Mouse (Mus musculus): Measurements from ENCODE around the gene Srrm3. TPM values are rescaled to one million over a fixed set of nuclear protein-coding genes. Genes with fewer than 3 reads are reported as not detected.

Gene Srrm3
- polyA plus RNA-seq, 1 experiment from 2014 or later, result 2.6 TPM

DNA sequence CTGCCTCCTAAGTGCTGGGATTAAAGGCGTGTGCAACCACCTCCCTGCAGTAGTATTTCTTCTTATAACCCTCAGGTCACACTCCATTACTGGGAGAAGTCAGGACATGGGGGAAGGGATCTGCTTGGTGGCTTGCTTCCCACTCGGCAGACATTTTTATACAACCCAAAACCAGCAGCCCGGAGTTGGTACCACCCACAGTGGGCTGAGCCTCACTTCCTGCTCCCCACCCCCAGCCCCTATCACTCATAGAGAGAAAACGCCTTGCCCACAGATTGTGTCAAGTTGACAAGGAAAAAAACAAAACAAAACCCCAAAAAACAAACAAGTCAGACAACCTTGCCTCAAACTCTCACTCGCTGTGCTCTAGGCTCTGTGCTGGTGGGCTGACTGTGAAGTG is 106.5 kb downstream of the Srrm3 start:
- no peak overlapping the region for H3K27ac ChIP-seq (ENCODE audit: low read length)
- H3K9me3 ChIP-seq (ENCODE audit: control insufficient read depth, low read length), result no peaks in the 10 kb centered on the region; the same call in 1 of the 2 replicates
- H3K4me2 ChIP-seq (ENCODE audit: low read depth, low read length), result no peak overlapping the region
- no peaks in the 10 kb centered on the region for H3K27me3 ChIP-seq (replicated peaks; ENCODE audit: control insufficient read depth, insufficient read depth, low read length)
- WGBS, result 67% methylated on average over 5 of the region's 5 CpGs
- peaks cover 18% of the 10 kb centered on the region for H3K36me3 ChIP-seq (ENCODE audit: control insufficient read depth, insufficient read depth, low read length)
- ATAC-seq, result no peak
- H3K4me1 ChIP-seq (ENCODE audit: control insufficient read depth, insufficient read depth, low read length), result peaks cover 8% of the 10 kb centered on the region; the same call in 1 of the 2 replicates
- no peak overlapping the region for H3K4me3 ChIP-seq (ENCODE audit: low read length)
- no peak overlapping the region for H3K9ac ChIP-seq (ENCODE audit: low read depth, low read length)

DNA sequence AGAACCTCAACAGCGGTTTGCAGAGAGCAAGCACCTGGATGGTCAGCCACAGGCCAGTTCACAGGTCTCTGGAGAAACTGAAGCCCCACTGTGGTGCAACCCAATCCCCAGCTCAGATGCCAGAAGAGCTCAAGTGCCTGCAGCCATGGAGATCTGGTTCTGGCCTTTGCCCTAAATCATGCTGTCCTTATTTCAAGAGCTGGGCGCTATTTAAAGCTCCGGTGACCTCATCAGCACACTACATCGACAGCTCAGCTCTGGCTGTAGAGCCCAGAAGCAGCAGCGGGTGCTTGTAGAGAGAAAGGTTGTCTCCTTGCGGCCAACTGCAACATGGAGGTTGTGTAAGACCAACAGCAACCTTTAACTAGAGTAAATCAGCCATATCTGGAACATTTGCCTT is 107.5 kb downstream of the Srrm3 start:
- H3K9me3 ChIP-seq (ENCODE audit: control insufficient read depth, low read length), result no peaks in the 10 kb centered on the region; the same call in 1 of the 2 replicates
- no peak overlapping the region for H3K9ac ChIP-seq (ENCODE audit: low read depth, low read length)
- H3K27me3 ChIP-seq (replicated peaks; ENCODE audit: control insufficient read depth, insufficient read depth, low read length), result no peaks in the 10 kb centered on the region
- peaks cover 14% of the 10 kb centered on the region for H3K36me3 ChIP-seq (ENCODE audit: control insufficient read depth, insufficient read depth, low read length)
- H3K4me1 ChIP-seq (ENCODE audit: control insufficient read depth, insufficient read depth, low read length), result peaks cover 8% of the 10 kb centered on the region; the same call in 1 of the 2 replicates
- ATAC-seq, result no peak
- H3K27ac ChIP-seq (ENCODE audit: low read length), result no peak overlapping the region
- no peak overlapping the region for H3K4me3 ChIP-seq (ENCODE audit: low read length)
- H3K4me2 ChIP-seq (ENCODE audit: low read depth, low read length), result no peak overlapping the region
- WGBS, result 78% methylated on average over 6 of the region's 6 CpGs

DNA sequence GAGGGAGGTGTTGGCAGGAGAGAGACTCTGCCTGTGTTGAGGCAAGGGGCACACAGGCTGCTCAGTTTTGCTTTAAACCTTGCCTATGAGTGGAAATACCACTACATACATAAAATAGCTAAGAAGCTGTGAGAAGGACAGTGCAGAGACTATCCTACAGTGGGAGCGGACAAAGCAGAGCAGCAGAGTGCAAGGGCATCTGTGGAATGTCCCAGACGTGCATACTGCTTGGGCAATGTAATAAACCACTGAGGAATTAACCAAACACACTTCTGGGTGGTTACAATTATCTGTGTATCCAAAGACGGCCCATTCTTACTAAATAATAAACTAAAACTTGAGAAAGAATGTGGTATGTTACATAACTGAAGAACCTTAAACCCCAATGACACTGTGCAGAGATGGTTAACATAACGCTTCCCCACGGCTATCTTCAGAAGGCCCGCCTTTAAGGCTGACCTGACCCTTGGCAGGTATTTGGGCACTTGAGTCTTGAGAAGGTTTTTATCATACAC is 109.4 kb downstream of the Srrm3 start:
- H3K27me3 ChIP-seq (replicated peaks; ENCODE audit: control insufficient read depth, insufficient read depth, low read length), result no peaks in the 10 kb centered on the region
- H3K36me3 ChIP-seq (ENCODE audit: control insufficient read depth, insufficient read depth, low read length), result peaks cover 6% of the 10 kb centered on the region
- no peak overlapping the region for H3K9ac ChIP-seq (ENCODE audit: low read depth, low read length)
- H3K27ac ChIP-seq (ENCODE audit: low read length), result no peak overlapping the region
- 59% methylated on average over 6 of the region's 6 CpGs for WGBS
- ATAC-seq, result peak; percentile 32; the same call in 1 of the 2 replicates
- H3K4me2 ChIP-seq (ENCODE audit: low read depth, low read length), result no peak overlapping the region
- peaks cover 8% of the 10 kb centered on the region; the same call in 1 of the 2 replicates for H3K4me1 ChIP-seq (ENCODE audit: control insufficient read depth, insufficient read depth, low read length)
- no peaks in the 10 kb centered on the region; the same call in 1 of the 2 replicates for H3K9me3 ChIP-seq (ENCODE audit: control insufficient read depth, low read length)
- H3K4me3 ChIP-seq (ENCODE audit: low read length), result no peak overlapping the region

DNA sequence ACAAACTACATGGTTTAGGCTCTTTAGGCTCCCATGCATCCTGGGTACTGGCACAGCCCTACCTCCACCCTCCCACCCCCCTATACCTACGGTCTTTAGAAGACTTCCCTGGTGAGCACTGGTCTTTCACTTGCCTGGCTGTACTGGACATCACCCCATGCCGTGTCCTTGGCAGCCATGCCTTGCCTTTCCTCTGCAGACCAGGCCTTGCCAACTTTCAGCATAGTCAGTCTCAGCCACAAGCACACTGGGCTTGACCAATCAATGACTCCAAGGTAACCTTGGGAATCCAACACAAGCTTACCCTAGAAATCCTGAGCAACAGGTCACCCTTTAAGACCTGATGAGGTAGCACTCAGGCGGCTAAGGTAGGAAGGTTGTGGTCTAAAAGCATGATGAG is 109.9 kb downstream of the Srrm3 start:
- Histone ChIP-seq H3K36me3 (ENCODE audit: control insufficient read depth, insufficient read depth, low read length) (peaks cover 5% of the 10 kb centered on the region; the same call in 1 of the 2 replicates), H3K9me3 (ENCODE audit: control insufficient read depth, low read length) (no peaks in the 10 kb centered on the region; the same call in 1 of the 2 replicates), H3K4me1 (ENCODE audit: control insufficient read depth, insufficient read depth, low read length) (peaks cover 8% of the 10 kb centered on the region; the same call in 1 of the 2 replicates), H3K4me3 (ENCODE audit: low read length) (no peak overlapping the region), H3K27ac (ENCODE audit: low read length) (no peak overlapping the region), H3K4me2 (ENCODE audit: low read depth, low read length) (no peak overlapping the region), H3K27me3 (replicated peaks; ENCODE audit: control insufficient read depth, insufficient read depth, low read length) (no peaks in the 10 kb centered on the region), H3K9ac (ENCODE audit: low read depth, low read length) (no peak overlapping the region)
- 80% methylated on average over 3 of the region's 3 CpGs for WGBS
- 0 out of 2 replicates have a peak, but pooled peaks have one; percentile 9 for ATAC-seq

DNA sequence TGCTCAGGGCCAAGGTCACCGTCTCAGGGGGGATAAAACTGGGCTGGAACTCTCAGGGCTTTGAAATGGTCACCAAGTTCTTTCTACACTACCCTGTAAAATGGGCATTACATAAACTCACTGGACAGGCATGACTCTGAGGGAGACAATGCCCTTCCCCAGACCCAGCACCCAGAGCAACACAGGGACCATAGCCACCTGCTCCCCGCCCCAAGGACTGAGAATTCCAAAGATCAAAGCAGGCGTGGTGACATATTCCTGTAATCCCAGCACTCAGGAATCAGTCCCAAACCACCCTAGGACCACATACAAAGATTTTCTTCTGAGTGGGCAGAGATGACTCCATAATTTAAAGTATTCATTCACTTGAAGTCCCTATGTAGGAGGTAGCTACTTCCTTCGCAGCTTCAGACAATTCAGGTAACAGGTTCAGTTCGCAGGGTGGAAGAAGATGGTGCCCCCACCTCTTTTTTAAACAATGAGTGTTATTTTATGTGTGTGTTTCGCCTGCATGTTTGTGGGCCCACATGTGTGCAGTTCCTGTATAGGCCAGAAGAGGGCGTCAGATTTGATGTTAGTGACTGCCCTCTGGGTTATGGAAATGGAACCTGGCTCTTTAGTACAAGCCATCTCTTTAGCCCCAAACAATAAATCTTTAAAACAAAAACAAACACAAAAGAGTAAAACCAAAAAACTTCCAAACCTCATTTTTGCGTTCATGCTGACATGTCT is 110.8 kb downstream of the Srrm3 start:
- no peak overlapping the region for H3K27ac ChIP-seq (ENCODE audit: low read length)
- H3K27me3 ChIP-seq (replicated peaks; ENCODE audit: control insufficient read depth, insufficient read depth, low read length), result no peaks in the 10 kb centered on the region
- ATAC-seq, result no peak
- 91% methylated on average over 8 of the region's 8 CpGs for WGBS
- H3K9me3 ChIP-seq (ENCODE audit: control insufficient read depth, low read length), result no peaks in the 10 kb centered on the region; the same call in 1 of the 2 replicates
- no peak overlapping the region for H3K4me2 ChIP-seq (ENCODE audit: low read depth, low read length)
- no peak overlapping the region for H3K4me3 ChIP-seq (ENCODE audit: low read length)
- no peak overlapping the region for H3K9ac ChIP-seq (ENCODE audit: low read depth, low read length)
- peaks cover 8% of the 10 kb centered on the region; the same call in 1 of the 2 replicates for H3K4me1 ChIP-seq (ENCODE audit: control insufficient read depth, insufficient read depth, low read length)
- peaks cover 5% of the 10 kb centered on the region; the same call in 1 of the 2 replicates for H3K36me3 ChIP-seq (ENCODE audit: control insufficient read depth, insufficient read depth, low read length)

DNA sequence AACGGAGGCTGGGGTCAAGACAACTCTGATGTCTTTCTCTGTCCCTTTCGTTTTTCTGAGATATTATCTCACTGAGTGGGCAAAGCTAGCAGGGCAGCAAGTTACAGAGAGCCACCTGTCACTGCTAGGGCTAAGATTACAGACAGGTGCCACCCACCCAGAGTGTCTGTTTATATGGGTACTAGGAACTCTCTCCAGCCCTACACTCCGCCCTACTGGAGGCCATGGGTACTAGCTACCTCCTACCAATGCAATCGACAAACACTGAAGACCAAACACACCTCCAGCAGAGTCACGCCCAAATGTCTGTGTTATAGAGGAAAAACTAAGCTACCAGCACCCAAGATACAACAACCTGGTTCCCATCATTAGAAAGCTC is 111.4 kb downstream of the Srrm3 start:
- 88% methylated on average over 5 of the region's 5 CpGs for whole genome bisulfite sequencing
- no peak for ATAC-seq
- no peaks in the 10 kb centered on the region for H3K27me3 ChIP-seq (replicated peaks; ENCODE audit: control insufficient read depth, insufficient read depth, low read length)
- H3K9me3 ChIP-seq (ENCODE audit: control insufficient read depth, low read length), result no peaks in the 10 kb centered on the region; the same call in 1 of the 2 replicates
- H3K4me3 ChIP-seq (ENCODE audit: low read length), result no peak overlapping the region
- H3K36me3 ChIP-seq (ENCODE audit: control insufficient read depth, insufficient read depth, low read length), result peaks cover 5% of the 10 kb centered on the region; the same call in 1 of the 2 replicates
- H3K4me1 ChIP-seq (ENCODE audit: control insufficient read depth, insufficient read depth, low read length), result peaks cover 8% of the 10 kb centered on the region; the same call in 1 of the 2 replicates
- H3K27ac ChIP-seq (ENCODE audit: low read length), result no peak overlapping the region
- H3K9ac ChIP-seq (ENCODE audit: low read depth, low read length), result no peak overlapping the region
- no peak overlapping the region for H3K4me2 ChIP-seq (ENCODE audit: low read depth, low read length)

DNA sequence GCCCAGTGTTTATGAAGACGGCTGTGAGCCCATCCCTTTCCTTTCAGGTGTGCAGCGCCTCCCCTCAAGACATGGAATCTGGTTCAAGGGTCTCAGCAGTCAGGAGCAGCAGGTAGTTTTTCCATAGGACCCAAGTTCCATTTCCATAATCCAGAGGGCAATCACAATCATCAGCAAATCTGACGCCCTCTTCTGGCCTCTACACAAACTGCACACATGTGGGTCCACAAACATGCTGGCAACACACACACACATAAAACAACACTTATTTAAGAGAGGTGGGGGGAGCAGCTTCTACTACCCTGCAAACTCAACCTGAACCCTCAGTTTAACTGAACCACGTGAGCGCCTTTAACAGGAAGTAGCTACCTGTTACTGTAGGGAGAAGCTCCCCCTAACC is 111.9 kb downstream of the Srrm3 start:
- H3K27ac ChIP-seq (ENCODE audit: low read length), result no peak overlapping the region
- no peaks in the 10 kb centered on the region; the same call in 1 of the 2 replicates for H3K9me3 ChIP-seq (ENCODE audit: control insufficient read depth, low read length)
- no peak overlapping the region for H3K4me3 ChIP-seq (ENCODE audit: low read length)
- H3K4me2 ChIP-seq (ENCODE audit: low read depth, low read length), result no peak overlapping the region
- H3K27me3 ChIP-seq (replicated peaks; ENCODE audit: control insufficient read depth, insufficient read depth, low read length), result no peaks in the 10 kb centered on the region
- WGBS, result 91% methylated on average over 5 of the region's 5 CpGs
- ATAC-seq, result no peak
- peaks cover 5% of the 10 kb centered on the region; the same call in 1 of the 2 replicates for H3K36me3 ChIP-seq (ENCODE audit: control insufficient read depth, insufficient read depth, low read length)
- H3K4me1 ChIP-seq (ENCODE audit: control insufficient read depth, insufficient read depth, low read length), result peaks cover 8% of the 10 kb centered on the region; the same call in 1 of the 2 replicates
- no peak overlapping the region for H3K9ac ChIP-seq (ENCODE audit: low read depth, low read length)

DNA sequence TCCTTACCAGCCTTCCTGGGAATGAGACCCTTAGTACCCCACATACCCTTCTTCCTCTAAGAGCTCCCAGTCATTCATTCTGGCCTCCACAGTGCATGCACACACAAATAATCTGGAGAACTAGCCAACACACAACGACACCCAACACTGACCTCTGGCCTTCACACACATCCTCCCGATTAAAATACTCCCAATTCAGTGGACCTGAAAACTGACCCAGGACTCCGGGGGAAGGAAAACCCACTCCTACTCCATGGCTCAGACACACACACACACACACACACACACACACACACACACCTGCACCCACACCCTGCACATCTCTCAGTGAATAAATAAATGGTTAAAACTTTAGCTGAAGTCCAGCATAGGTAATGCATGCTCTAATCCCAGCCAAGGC is 113.2 kb downstream of the Srrm3 start:
- WGBS, result 96% methylated on average over 3 of the region's 3 CpGs
- peaks cover 5% of the 10 kb centered on the region; the same call in 1 of the 2 replicates for H3K36me3 ChIP-seq (ENCODE audit: control insufficient read depth, insufficient read depth, low read length)
- no peak for ATAC-seq

DNA sequence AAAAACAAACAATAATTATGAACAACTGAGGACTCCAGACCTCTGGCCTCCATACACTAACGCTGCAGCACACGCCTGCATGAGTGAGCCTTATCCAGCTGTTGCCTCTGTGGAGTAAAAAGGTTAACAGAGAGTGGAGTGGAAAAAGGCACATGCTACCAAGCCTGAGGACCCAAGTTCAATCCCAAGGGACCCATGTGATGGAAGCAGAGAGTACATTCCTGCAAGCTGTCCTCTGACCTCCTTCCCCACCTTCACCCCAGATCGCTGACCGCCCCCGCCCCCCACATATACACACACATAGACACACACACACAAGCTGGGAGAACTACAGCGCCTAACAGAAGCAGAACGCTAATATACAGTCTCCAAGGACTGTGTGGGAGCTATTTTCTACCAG is 117.2 kb downstream of the Srrm3 start:
- H3K9me3 ChIP-seq (ENCODE audit: control insufficient read depth, low read length), result no peaks in the 10 kb centered on the region
- no peak overlapping the region for H3K9ac ChIP-seq (ENCODE audit: low read depth, low read length)
- no peaks in the 10 kb centered on the region for H3K27me3 ChIP-seq (replicated peaks; ENCODE audit: control insufficient read depth, insufficient read depth, low read length)
- no peak overlapping the region for H3K4me2 ChIP-seq (ENCODE audit: low read depth, low read length)
- H3K36me3 ChIP-seq (ENCODE audit: control insufficient read depth, insufficient read depth, low read length), result peaks cover 5% of the 10 kb centered on the region
- H3K27ac ChIP-seq (ENCODE audit: low read length), result no peak overlapping the region
- no peaks in the 10 kb centered on the region; the same call in 1 of the 2 replicates for H3K4me1 ChIP-seq (ENCODE audit: control insufficient read depth, insufficient read depth, low read length)
- H3K4me3 ChIP-seq (ENCODE audit: low read length), result no peak overlapping the region
- ATAC-seq, result no peak
- WGBS, result 91% methylated on average over 7 of the region's 7 CpGs

More for the DNA sequence above, 113.2 kb downstream of the Srrm3 start:
- Histone ChIP-seq H3K4me3 (ENCODE audit: low read length) (no peak overlapping the region), H3K27ac (ENCODE audit: low read length) (no peak overlapping the region), H3K9ac (ENCODE audit: low read depth, low read length) (no peak overlapping the region), H3K9me3 (ENCODE audit: control insufficient read depth, low read length) (no peaks in the 10 kb centered on the region; the same call in 1 of the 2 replicates), H3K4me1 (ENCODE audit: control insufficient read depth, insufficient read depth, low read length) (peaks cover 8% of the 10 kb centered on the region; the same call in 1 of the 2 replicates), H3K27me3 (replicated peaks; ENCODE audit: control insufficient read depth, insufficient read depth, low read length) (no peaks in the 10 kb centered on the region), H3K4me2 (ENCODE audit: low read depth, low read length) (no peak overlapping the region)

Measured in intestine, embryonic 16.5 days (tissue).